Mouse (Mus musculus): ENCODE data around the gene Mettl7b.
"Not testable (repeated sequence)": the region's sequence is repeated elsewhere in the genome, so short reads cannot be mapped to it uniquely, and the experiment has no call there.

Mettl7b gene

GRCm38 (mm10) chr10:128960590-128961584 is at the start of gene Mettl7b:
Gene Mettl7b, minus strand, starts transcription at chr10:128960988.
- no peak for DNase-seq (ENCODE audit: low read depth)

GRCm38 (mm10) chr10:129010288-129010841 is 49.6 kb upstream of the Mettl7b start, which contains the start of gene Olfr763:
Gene Olfr763, plus strand, starts transcription at chr10:129010791.
- DNase-seq (ENCODE audit: low read depth): no peak

- DNase-seq (ENCODE audit: low read depth): peak; percentile 44
Measured at GRCm38 (mm10) chr10:129004032-129004920, 43.5 kb upstream of the Mettl7b start.

- no peak for DNase-seq (ENCODE audit: low read depth)
Measured at GRCm38 (mm10) chr10:128996523-128997040, 35.8 kb upstream of the Mettl7b start.

GRCm38 (mm10) chr10:128995796-128996195 is 35.0 kb upstream of the Mettl7b start:
- no peak for DNase-seq (ENCODE audit: low read depth)

- DNase-seq (ENCODE audit: low read depth): no peak
Measured at GRCm38 (mm10) chr10:128990994-128991393, 30.2 kb upstream of the Mettl7b start.

- not testable (repeated sequence) for DNase-seq (ENCODE audit: low read depth)
Measured at GRCm38 (mm10) chr10:128990129-128990850, 29.5 kb upstream of the Mettl7b start.

- not testable (repeated sequence) for DNase-seq (ENCODE audit: low read depth)
Measured at GRCm38 (mm10) chr10:128989131-128989530, 28.3 kb upstream of the Mettl7b start, which contains the start of gene Olfr9. Gene Olfr9, plus strand, starts transcription at chr10:128989431.

GRCm38 (mm10) chr10:128980644-128981365 is 20.0 kb upstream of the Mettl7b start:
- DNase-seq (ENCODE audit: low read depth): no peak

GRCm38 (mm10) chr10:128977522-128978114 is 16.8 kb upstream of the Mettl7b start:
- DNase-seq (ENCODE audit: low read depth): no peak

GRCm38 (mm10) chr10:128976395-128976794 is 15.6 kb upstream of the Mettl7b start:
- no peak for DNase-seq (ENCODE audit: low read depth)

GRCm38 (mm10) chr10:128972841-128973240 is 12.1 kb upstream of the Mettl7b start:
- DNase-seq (ENCODE audit: low read depth): no peak

GRCm38 (mm10) chr10:128970740-128971250 is 10.0 kb upstream of the Mettl7b start:
- no peak for DNase-seq (ENCODE audit: low read depth)

GRCm38 (mm10) chr10:128968341-128968749 is 7.6 kb upstream of the Mettl7b start:
- peak; percentile 59 for DNase-seq (ENCODE audit: low read depth)

GRCm38 (mm10) chr10:128965871-128966270 is 5.1 kb upstream of the Mettl7b start:
- no peak for DNase-seq (ENCODE audit: low read depth)

- DNase-seq (ENCODE audit: low read depth): no peak
Measured at GRCm38 (mm10) chr10:128964961-128965360, 4.2 kb upstream of the Mettl7b start.

GRCm38 (mm10) chr10:128960142-128960541 is 646 bp downstream of the Mettl7b start:
- no peak for DNase-seq (ENCODE audit: low read depth)

- DNase-seq (ENCODE audit: low read depth): no peak
Measured at GRCm38 (mm10) chr10:128958340-128958739, 2.4 kb downstream of the Mettl7b start.

GRCm38 (mm10) chr10:128950208-128950887 is 10.4 kb downstream of the Mettl7b start:
- DNase-seq (ENCODE audit: low read depth): no peak

Data from fibroblast of lung, adult 2 months (primary cell).